Mouse (Mus musculus) small intestine, adult 2 months (tissue): ENCODE data around the gene Gorasp2.

Experiments used
- CTCF ChIP-seq: fragments of 200-500 bp; IDR thresholded peaks from 2 replicates; pipeline ENCODE4 v1.5.1; 2012; ENCODE audit warnings: low read depth, mild to moderate bottlenecking, control low read depth, inconsistent platforms, low read length, moderate library complexity, mixed read lengths; ENCODE audit not compliant: insufficient replicate concordance, insufficient read length; ENCODE audit errors: extremely low read depth
- POLR2A ChIP-seq: fragments of 200-500 bp; IDR thresholded peaks from 2 replicates; pipeline ENCODE4 v1.6.1; 2012; ENCODE audit warnings: low read depth, mild to moderate bottlenecking, control low read depth, inconsistent platforms, low read length, moderate library complexity

GRCm38 (mm10) chr2:70616076-70616475 is 45.3 kb upstream of the Gorasp2 start:
- TF ChIP-seq CTCF (no peak), POLR2A (no peak)
